Mouse (Mus musculus) kidney, postnatal 25 days (tissue): ENCODE data around the gene Rps8.

ENCODE experiments used
- DNase-seq, 2 experiments: peaks; one replicate each; pipeline ENCODE4 v3.0.0; 2021; ENCODE audit warnings: mixed read lengths in 2 of 2

The Rps8 gene

DNA sequence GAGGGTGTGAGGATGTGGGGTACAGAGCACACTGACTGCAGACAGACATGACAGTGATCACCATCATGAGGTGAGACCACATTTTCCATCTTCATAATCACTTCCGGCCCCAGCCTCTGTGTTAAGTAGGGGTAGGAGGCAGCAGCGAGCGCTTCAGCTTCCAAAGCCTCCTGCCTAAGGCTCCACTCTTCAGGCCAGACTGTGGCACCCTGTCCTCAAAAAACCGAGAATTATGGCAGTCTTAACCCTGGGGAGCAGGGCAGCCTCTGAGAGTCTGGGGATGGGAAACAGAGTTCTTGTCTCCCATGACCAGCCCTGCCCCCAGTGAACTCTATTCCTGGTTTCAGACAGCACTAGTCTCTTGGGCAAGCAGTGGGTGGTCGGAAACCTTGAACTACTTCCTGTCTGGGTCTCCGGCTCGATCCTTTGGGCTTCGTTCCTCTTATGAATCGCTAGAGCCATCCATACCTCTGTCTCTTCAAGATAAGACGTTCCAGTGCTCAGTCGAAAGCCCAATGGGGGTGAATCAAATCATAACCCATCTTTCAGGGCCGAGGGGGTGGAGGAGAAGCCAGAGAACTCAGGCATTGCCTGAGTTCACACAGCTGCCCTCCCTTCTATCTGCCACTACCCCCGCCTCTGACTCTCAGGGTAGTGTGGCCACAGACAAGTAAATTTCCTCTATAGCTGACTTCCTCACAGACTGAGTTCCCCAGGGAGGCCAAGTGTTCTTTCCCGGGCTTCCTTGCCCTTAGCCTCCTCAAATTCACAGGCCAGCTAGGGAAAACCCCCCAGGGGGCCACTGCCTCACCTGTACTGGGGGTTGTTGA lies 31.3 kb downstream of the Rps8 start:
- peak; percentile 41 to 69 for DNase-seq

DNA sequence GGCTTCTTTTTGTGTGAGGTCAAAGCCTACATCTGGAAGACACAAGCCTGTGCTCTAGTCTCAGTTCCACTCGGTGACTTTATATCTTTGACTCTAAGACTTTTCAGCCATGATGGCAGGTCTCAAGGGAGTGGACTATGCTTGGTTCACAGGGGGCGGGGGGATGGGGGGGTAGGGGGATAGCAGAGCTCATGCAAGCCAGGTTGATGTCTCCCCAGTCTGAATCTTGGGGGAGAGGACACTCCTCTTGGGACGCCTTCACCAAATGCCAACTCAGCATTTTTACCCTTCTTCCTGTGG lies 31.9 kb downstream of the Rps8 start:
- no peak for DNase-seq

DNA sequence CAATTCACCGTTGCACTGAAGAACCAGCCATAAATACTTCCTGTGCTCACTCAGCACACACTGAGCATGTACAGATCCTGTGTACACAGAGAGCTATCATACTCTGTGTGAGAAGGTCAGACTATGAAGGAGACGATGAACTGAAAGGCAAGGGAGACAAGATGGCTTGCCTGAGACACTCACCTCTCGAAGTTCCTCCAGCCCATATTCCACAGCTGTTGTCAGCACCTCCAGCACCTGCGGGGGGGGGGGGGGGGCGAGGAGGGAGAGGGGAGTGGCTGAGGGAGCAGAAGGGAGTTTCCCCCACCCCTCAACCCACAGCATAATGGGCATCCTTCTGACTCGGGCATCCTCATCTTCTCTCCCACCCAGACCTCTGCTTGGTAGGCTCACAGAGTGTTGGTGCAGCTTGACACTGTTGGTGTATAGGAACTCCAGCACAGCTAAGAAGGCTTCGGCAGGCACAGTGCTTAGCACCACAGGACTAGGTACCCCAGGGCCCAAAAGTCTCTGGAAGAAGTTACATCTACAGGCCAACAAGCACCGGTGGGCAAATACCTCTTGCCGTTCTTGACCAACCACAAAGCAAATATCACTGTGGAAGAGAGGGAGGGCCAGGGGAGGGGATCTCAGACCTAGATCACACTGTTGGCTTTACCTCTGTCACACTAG lies 32.4 kb downstream of the Rps8 start:
- DNase-seq, result no peak

DNA sequence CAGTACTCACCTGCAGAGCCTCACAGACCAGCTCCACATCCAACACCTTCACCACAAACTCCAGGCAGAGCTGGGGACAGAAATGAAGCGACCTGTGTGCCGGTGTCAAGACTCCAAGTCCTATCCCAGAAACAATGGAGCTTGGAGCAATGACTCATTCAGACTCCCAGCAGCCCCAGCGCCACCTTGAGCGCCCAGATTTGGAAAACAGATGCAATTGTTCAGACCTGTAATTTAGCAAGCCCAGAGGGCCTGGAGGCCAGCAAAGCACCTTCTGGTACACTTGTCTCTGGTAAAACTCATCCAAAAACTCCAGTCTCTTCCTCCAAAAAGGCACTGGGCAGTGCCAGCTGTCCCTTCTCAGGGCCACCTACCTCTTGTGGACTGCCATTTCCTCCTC lies 33.8 kb downstream of the Rps8 start:
- no peak for DNase-seq

DNA sequence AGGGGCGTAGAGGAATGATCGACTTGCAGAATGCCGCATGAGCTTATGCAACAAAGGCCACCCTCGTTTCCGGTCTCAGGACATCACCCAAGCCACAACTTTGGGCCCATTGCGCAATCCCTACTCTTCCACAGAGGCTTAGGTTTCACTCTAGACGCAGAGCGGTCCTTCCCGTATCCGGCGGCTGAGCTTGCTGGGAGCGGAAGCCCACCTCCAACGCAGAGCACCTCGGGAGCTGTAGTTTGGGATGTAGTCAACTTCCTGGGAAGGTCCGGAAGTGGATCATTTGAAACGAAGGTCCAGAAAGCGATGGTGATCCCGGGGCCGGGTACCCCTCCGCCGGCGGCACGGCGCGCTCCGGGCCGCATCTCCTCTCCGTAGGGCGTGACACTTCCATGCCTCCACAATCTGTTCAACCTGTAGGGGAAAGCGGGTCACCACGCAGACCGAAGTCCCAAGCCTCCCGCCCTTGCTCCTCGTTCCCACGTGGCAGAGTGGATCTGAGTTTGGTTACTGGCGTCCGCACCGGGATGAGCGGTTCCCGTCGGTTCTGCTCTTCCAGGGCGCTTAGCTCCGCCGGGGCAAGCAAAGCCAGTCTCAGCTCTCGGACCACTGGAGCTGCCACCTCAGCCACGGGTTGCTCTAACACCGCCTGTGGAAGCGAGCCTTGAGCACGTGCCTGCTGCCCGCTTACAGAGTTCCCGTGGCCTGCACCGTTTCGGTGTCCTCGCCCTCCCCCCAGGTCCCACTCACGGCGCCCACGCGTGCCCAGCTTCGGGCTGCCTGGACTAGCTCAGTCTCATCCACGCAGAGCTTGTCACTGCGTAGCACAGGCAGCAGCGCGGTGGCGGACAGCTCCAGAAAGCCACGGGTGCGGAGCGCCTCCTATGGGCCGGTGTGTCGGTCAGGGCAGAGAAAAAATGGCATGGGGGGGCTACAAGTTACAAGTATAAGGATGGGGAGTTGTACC lies 35.3 kb downstream of the Rps8 start:
- peak; percentile 97 to 99 for DNase-seq

DNA sequence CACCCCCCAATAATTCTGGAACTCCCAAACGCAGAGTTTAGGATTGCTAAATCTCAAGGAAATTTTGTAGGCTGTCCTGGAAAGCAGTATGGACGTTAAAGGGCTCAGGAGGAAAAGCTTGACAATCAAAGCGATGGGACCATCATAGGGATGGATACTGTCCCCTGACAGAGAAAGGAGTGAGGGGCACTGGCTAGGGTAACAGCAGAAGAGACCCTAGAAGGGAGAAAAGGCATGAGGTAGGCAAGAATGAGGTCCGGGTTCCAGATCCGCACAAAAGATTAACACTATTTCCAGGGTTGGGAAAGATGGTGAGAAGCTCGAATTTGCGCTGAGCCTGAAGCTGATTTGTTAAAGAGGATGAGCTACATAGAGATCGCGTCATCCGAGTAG lies 36.0 kb downstream of the Rps8 start:
- DNase-seq, result no peak

DNA sequence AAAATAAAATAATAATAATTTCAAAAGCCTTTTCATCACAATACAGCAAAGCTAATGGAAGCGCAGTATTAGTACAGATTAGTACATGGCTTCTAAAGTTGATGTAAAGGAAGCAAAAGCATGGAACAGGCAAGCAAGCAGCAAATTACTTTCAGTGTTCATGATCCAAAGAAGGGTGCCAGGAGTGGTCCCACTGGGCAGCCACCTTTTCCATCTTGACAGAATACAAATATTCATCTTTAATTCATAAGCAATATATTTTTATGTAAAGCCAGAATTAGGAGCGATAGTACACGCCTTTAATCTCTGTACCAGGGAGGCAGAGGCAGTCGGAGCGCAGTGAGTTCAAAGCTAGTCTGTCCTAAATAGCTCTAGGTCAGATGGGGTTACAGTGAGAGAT lies 36.4 kb downstream of the Rps8 start:
- no peak for DNase-seq

DNA sequence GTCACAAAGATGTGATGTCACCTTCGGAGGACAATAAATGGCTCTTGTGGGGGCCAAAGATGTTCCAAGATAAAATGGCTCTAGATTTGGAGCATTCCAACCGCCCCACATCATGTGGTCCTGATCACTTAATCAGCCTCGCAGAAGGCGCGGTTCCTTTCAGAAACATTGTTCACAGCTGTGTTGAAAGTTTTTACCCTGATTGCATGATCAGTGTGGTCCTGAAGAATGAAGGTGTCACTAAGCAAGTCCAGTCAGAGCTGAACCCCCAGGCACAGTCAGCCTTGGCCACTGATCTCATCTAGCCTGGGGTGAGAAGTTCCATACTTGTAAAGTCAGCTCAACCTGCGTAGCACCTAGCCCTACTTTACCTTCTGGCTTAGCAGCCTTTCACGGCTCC lies 38.1 kb downstream of the Rps8 start:
- no peak for DNase-seq

DNA sequence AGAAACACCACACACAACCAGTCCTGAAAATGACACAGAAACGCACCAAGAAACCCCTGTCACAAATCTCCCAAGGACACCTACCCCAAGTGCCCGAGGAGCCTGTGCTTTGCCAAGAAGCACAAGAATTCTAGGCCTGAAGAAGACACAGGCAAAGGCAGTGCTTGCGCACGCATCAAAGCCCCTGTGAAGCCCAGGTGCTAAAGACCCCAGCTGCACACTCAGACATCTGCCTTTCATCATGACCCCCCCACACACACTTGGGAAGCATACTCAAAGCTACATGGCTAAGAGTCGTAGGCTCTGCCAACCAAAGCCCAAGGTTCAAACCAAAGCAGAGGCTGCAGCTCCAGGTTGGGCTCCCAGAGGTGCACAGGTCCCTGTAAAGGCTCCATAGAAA lies 40.5 kb downstream of the Rps8 start:
- no peak for DNase-seq

DNA sequence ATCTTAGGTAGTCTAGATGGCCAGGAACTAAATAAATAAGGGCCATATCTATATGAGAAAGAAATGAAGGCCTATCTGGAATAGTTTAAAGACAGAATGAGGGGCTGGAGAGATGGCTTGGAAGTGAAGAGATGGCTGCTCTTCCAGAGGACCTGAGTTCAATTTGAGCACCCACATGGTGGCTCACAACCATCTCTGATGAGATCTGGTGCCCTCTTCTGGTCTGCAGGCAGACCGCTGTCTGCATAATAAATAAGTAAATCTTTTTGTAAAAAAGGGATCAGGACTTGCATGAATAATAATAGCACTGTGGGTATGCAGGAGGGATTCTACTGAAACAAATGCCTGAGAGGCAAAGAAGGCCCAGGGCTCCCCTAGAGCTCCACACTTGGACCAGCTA lies 42.8 kb downstream of the Rps8 start:
- DNase-seq, result no peak

DNA sequence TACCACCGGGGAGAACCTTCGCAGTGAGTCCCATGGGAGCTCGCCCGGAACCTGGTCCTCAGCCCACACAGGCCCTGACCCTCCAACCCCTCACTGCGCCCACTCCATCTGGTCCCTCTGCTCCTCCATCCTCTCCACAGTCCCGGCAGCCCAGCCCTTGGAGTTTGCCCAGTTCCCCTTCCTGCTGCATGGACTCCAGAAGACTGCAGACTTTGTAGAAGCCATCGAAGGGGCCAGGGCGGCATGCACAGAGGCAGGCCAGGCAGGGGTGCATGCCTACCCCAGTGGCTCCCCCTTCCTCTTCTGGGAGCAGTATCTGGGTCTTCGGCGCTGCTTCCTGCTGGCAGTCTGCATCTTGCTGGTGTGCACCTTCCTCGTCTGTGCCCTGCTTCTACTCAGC lies 45.1 kb downstream of the Rps8 start:
- DNase-seq, result no peak

DNA sequence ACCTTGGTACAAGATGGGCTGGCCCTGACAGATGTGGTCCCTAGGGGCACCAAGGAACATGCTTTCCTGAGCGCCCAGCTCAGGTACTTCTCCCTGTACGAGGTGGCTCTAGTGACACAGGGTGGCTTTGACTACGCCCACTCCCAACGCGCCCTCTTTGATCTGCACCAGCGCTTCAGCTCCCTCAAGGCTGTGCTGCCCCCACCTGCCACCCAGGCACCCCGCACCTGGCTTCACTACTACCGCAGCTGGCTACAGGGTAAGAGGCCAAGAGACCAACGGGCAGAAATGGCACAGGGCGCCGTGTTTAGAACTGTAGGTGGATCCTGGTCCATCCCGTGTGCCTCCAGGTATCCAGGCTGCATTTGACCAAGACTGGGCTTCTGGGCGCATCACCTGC lies 45.8 kb downstream of the Rps8 start:
- no peak for DNase-seq

DNA sequence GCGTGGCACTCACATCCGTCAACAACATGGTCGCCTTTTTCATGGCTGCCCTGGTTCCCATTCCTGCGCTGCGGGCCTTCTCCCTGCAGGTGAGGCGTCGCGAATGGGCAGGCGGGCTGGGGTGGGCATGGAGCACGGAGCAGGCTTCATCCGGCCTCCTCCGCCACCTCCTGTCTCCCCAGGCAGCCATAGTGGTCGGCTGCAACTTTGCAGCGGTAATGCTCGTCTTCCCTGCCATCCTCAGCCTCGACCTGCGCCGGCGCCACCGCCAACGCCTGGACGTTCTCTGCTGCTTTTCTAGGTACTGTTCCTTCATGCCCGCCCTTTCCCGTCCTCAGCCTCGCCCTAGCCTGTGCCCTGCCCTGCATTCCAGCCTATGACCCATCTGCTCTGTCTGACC lies 46.7 kb downstream of the Rps8 start:
- no peak for DNase-seq

DNA sequence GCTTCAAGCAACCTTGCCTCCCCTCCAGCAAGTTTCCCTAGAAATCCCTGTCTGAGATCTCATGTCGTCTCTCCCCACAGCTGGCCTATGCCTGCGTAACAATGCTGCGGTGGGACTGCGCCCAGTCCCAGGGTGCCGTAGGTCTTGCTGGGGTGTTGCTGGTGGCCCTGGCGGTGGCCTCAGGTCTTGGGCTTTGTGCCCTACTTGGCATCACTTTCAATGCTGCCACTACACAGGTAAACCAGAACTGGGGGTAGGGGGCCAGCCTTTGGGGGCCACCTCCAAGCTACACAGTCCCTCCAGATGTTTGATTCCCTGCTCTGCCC lies 47.6 kb downstream of the Rps8 start:
- DNase-seq, result no peak

DNA sequence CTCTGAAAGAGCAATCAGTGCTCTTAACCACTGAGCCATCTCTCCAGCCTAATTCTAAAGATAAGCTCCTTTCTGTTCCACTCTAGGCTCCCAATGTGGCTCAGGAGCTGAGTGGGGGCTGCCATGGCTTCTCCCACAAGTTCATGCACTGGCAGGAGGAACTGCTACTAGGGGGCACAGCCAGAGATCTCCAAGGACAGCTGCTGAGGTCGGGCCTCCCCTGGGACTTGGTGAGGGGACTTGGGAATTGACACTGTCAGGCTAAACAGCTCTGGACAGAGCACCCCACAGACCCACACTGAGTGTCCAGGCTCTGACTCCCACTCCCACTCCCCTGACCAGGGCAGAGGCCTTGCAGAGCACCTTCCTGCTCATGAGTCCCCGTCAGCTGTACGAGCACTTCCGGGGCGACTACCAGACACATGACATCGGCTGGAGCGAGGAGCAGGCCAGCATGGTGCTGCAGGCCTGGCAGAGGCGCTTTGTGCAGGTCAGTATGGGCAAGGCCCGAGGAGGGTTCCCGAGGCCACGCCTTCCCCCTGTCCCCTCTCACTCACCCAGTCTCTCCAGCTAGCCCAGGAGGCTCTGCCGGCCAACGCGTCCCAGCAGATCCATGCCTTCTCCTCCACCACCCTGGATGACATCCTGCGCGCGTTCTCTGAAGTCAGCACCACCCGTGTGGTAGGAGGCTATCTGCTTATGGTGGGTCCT lies 48.1 kb downstream of the Rps8 start:
- DNase-seq, result no peak

DNA sequence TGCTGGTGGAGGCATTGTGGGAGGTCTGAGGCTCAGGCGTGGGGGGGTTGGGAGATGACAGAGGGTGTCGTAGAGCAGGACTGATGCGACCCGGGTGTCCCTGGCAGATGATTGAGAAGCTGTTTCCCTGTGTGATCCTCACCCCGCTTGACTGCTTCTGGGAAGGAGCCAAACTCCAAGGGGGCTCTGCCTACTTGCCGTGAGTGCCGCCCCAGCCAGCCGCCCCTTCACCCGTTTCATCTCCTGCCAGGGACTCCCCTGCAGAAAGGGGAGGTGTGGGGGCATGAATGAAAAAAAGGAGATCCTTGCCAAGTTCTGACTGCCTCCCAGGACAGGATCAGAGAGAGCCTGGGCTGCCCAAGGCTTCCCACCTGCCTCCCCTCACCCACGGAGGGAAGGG lies 50.9 kb downstream of the Rps8 start:
- DNase-seq, result no peak

DNA sequence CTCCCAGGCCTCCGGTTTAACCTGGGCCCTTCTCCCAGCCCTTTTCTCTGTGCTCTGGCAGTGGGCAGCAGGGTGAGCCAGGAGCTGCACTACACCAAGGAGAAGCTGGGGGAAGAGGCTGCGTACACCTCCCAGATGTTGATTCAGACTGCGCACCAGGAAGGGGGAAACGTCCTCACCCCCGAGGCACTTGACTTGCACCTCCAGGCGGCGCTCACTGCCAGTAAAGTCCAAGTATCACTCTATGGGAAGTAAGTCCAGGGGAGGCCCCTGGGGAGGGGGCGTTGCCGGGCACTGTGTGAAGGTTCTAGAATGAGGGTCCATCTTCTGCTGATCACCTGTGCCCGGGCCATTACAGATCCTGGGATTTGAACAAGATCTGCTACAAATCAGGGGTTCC lies 51.4 kb downstream of the Rps8 start:
- DNase-seq, result no peak
